Mouse (Mus musculus): Measurements from ENCODE around the gene Zc2hc1b. TPM values are rescaled to one million over a fixed set of nuclear protein-coding genes. Genes with fewer than 3 reads are reported as not detected.
A peak's percentile ranks its signal among the peaks of the same experiment; 100 is the strongest.

The Zc2hc1b gene
- total and polyA plus RNA-seq, 2 experiments from 2014 or later: not detected

DNA sequence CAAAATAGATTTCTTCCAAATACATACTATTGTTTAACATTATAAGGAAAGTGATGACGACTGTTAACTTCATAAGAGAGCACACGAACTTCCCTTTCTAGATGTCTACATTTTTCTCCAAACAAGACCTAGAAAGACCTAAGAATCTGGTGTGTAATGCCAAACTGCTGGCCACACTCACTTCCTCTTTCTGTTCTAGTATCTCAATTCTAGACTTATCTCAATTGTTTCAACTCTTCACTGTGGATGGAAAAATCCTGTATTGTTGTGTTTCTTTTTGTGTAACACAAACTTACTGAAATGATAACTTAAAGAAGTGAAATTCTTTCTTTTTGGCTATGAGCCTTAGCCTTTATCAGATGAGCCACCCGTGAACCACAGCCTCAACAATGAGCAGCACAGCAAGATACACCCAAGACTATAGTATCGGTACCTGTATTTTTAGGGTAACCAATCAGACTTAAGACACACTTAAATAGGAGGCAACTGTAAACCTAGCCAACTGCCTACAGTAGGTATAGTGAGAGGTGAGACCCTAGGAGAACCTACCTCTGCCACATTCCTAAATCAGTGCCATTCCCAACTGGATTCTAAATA lies 6.4 kb upstream of the Zc2hc1b start:
- H3K27me3 ChIP-seq (ENCODE audit: insufficient read depth, low read length): no peaks in the 10 kb centered on the region
- 92% methylated on average over 4 of the region's 4 CpGs for WGBS
- H3K9me3 ChIP-seq (ENCODE audit: low read length): no peaks in the 10 kb centered on the region
- H3K4me1 ChIP-seq (ENCODE audit: insufficient read depth, low read length): no peaks in the 10 kb centered on the region
- no peak for DNase-seq (ENCODE audit: low spot score)
- H3K9ac ChIP-seq (replicated peaks; ENCODE audit: low read length, poor library complexity, severe bottlenecking): no peak overlapping the region
- peaks cover 38% of the 10 kb centered on the region for H3K36me3 ChIP-seq (ENCODE audit: insufficient read depth, low read length)
- H3K4me2 ChIP-seq (ENCODE audit: low read depth, low read length, poor library complexity, severe bottlenecking): no peak overlapping the region
- ATAC-seq (ENCODE audit: low FRiP score): no peak
- TF ChIP-seq CTCF (IDR thresholded peaks at IDR 0.05): no peak
- no peak overlapping the region for H3K27ac ChIP-seq (ENCODE audit: low read depth, low read length)
- no peak overlapping the region for H3K4me3 ChIP-seq (ENCODE audit: low read depth, low read length)

DNA sequence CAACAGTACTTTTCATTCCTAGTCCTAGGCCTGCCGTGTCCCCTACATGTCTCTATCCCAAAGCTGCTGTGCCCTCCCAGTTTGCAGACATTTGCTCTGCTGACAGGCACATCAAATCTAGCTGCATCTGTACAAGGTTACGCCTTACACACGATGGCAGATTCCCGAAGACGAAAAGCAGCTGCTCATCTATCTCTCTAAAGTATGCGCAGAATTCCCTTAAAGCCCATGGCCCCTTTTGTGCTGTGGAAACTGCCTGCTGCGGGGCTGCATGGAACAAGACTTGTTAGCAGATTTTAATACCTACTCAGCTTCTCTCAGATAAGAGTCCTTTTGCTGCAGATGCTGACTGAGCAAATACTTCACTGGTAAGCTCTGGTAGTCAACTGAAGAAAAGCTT lies 2.4 kb upstream of the Zc2hc1b start:
- H3K9ac ChIP-seq (replicated peaks; ENCODE audit: low read length, poor library complexity, severe bottlenecking): no peak overlapping the region
- H3K36me3 ChIP-seq (ENCODE audit: insufficient read depth, low read length): peaks cover 36% of the 10 kb centered on the region
- DNase-seq (ENCODE audit: low spot score): no peak
- 81% methylated on average over 7 of the region's 7 CpGs for WGBS
- no peak overlapping the region for H3K27ac ChIP-seq (ENCODE audit: low read depth, low read length)
- no peak overlapping the region for H3K4me2 ChIP-seq (ENCODE audit: low read depth, low read length, poor library complexity, severe bottlenecking)
- TF ChIP-seq CTCF (IDR thresholded peaks at IDR 0.05): no peak
- no peak for ATAC-seq (ENCODE audit: low FRiP score)
- no peak overlapping the region for H3K4me3 ChIP-seq (ENCODE audit: low read depth, low read length)
- H3K4me1 ChIP-seq (ENCODE audit: insufficient read depth, low read length): no peaks in the 10 kb centered on the region
- H3K27me3 ChIP-seq (ENCODE audit: insufficient read depth, low read length): no peaks in the 10 kb centered on the region
- H3K9me3 ChIP-seq (ENCODE audit: low read length): no peaks in the 10 kb centered on the region

DNA sequence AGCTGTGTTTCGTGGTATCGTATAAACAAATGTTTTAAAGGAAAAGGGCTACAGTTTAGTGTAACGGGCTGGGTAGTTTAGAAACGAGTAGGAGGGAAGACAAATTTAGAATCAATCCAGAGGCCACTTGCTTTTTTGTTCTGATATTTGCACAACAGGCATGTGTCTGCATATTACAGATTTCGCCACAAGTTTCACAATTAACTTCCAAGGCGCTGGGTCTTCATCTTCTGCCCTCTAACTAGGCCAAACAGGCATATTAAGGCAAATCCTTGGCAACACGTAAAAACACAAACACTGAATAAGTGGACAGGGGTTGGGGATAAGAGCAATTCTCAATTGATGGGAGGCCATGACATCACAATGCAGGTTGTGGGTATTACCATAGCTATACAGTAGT lies 2.0 kb downstream of the Zc2hc1b start:
- no peak overlapping the region for H3K27ac ChIP-seq (ENCODE audit: low read depth, low read length)
- ATAC-seq (ENCODE audit: low FRiP score) (no peak), DNase-seq (ENCODE audit: low spot score) (no peak)
- H3K4me1 ChIP-seq (ENCODE audit: insufficient read depth, low read length): 0 out of 2 replicates have a peak, but pooled peaks cover 1% of the 10 kb centered on the region
- H3K27me3 ChIP-seq (ENCODE audit: insufficient read depth, low read length): no peaks in the 10 kb centered on the region
- peaks cover 22% of the 10 kb centered on the region; the same call in 1 of the 2 replicates for H3K36me3 ChIP-seq (ENCODE audit: insufficient read depth, low read length)
- no peak overlapping the region for H3K4me3 ChIP-seq (ENCODE audit: low read depth, low read length)
- 96% methylated on average over 7 of the region's 7 CpGs for WGBS
- TF ChIP-seq CTCF (IDR thresholded peaks at IDR 0.05): no peak
- H3K4me2 ChIP-seq (ENCODE audit: low read depth, low read length, poor library complexity, severe bottlenecking): no peak overlapping the region
- H3K9me3 ChIP-seq (ENCODE audit: low read length): no peaks in the 10 kb centered on the region
- no peak overlapping the region for H3K9ac ChIP-seq (replicated peaks; ENCODE audit: low read length, poor library complexity, severe bottlenecking)

DNA sequence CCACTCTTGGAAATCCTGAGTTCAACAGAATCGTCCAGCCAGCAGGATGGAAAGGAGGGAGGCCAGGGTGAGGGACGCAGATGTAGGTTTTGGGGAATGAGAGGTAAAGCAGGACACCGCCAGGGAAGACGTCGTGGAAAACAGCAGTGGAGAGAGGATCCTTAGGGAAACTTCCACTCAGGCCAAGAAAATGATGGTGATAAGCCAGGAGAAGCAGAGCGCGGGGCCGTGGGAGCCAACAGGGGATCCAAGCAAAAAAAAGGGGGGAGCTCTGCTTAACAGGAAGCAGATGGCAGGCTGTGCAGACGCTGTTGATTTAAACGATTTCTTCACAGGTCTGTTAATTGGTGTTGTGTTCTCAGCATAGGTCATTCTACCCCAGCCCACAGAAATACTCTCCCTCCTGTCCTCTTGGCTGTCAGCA lies 5.0 kb downstream of the Zc2hc1b start:
- no peak overlapping the region for H3K27ac ChIP-seq (ENCODE audit: low read depth, low read length)
- no peaks in the 10 kb centered on the region for H3K9me3 ChIP-seq (ENCODE audit: low read length)
- DNase-seq (ENCODE audit: low spot score): peak; percentile 27
- no peak for TF ChIP-seq CTCF (IDR thresholded peaks at IDR 0.05)
- no peak overlapping the region for H3K9ac ChIP-seq (replicated peaks; ENCODE audit: low read length, poor library complexity, severe bottlenecking)
- no peak; the same call in 1 of the 2 replicates for ATAC-seq (ENCODE audit: low FRiP score)
- H3K36me3 ChIP-seq (ENCODE audit: insufficient read depth, low read length): peaks cover 5% of the 10 kb centered on the region; the same call in 1 of the 2 replicates
- 65% methylated on average over 10 of the region's 10 CpGs for WGBS
- 0 out of 2 replicates have a peak, but pooled peaks cover 2% of the 10 kb centered on the region for H3K4me1 ChIP-seq (ENCODE audit: insufficient read depth, low read length)
- H3K4me3 ChIP-seq (ENCODE audit: low read depth, low read length): no peak overlapping the region
- H3K27me3 ChIP-seq (ENCODE audit: insufficient read depth, low read length): no peaks in the 10 kb centered on the region
- no peak overlapping the region for H3K4me2 ChIP-seq (ENCODE audit: low read depth, low read length, poor library complexity, severe bottlenecking)

DNA sequence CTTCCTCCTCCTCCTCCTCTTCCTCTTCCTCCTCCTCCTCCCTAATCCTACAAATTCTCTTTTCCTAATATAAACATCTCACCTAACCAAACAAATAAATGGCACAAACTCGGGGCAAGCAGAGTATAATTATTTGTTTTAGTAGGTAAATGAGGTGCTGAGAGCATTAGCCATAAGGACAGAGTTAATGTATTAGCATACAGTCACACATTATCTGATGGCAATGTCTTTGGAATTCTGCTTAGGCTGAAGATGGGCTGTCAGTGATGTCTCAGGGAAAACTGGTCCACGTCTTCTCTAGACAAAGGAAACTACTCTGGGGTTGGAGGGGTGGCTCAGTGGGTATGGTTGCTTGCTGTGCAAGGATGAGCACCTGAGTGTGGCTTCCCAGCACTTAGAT lies 6.4 kb downstream of the Zc2hc1b start:
- DNase-seq (ENCODE audit: low spot score): no peak
- WGBS: 70% methylated on average over 2 of the region's 2 CpGs
- no peaks in the 10 kb centered on the region for H3K27me3 ChIP-seq (ENCODE audit: insufficient read depth, low read length)
- ATAC-seq (ENCODE audit: low FRiP score): no peak
- H3K4me1 ChIP-seq (ENCODE audit: insufficient read depth, low read length): 0 out of 2 replicates have a peak, but pooled peaks cover 2% of the 10 kb centered on the region
- H3K27ac ChIP-seq (ENCODE audit: low read depth, low read length): no peak overlapping the region
- no peak overlapping the region for H3K4me3 ChIP-seq (ENCODE audit: low read depth, low read length)
- no peaks in the 10 kb centered on the region for H3K36me3 ChIP-seq (ENCODE audit: insufficient read depth, low read length)
- no peaks in the 10 kb centered on the region for H3K9me3 ChIP-seq (ENCODE audit: low read length)
- TF ChIP-seq CTCF (IDR thresholded peaks at IDR 0.05): no peak
- no peak overlapping the region for H3K4me2 ChIP-seq (ENCODE audit: low read depth, low read length, poor library complexity, severe bottlenecking)
- H3K9ac ChIP-seq (replicated peaks; ENCODE audit: low read length, poor library complexity, severe bottlenecking): no peak overlapping the region

DNA sequence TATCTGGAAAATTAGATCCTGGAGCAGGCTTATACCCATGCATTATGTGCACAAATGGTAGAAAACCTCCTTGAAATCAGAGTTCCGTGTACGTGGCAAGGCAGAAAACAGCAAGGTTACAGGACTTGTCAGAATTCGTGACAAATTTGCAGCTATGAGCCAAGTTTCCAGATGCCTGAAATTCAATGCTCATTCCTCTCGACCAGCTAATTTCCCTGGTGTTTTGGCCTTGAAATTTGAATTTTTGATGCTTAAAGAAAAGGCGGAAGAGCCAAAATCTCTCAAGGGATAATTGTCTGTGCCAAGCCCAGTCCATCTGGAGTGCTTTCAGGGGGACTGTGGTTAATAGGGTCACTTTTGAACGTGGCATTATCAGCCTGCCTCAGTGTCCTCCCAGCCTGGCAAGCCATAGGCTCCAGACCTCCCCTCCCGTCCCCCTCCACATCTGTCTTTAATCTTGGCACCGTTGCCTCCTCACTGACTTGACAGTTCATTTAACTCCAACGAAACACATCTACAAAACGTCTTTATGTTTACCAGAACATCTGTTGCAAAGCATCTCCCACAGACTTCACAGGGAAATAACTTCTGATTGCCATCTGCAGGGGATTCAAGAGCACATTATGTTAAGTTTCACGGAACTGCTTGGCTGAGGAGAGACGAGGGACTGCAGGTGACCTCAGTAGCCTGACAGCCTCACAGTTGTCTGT lies 6.9 kb downstream of the Zc2hc1b start:
- DNase-seq (ENCODE audit: low spot score): peak; percentile 85
- no peak overlapping the region for H3K9ac ChIP-seq (replicated peaks; ENCODE audit: low read length, poor library complexity, severe bottlenecking)
- TF ChIP-seq CTCF (IDR thresholded peaks at IDR 0.05): no peak
- H3K4me2 ChIP-seq (ENCODE audit: low read depth, low read length, poor library complexity, severe bottlenecking): no peak overlapping the region
- no peak overlapping the region for H3K27ac ChIP-seq (ENCODE audit: low read depth, low read length)
- H3K27me3 ChIP-seq (ENCODE audit: insufficient read depth, low read length): no peaks in the 10 kb centered on the region
- H3K4me3 ChIP-seq (ENCODE audit: low read depth, low read length): no peak overlapping the region
- WGBS: 30% methylated on average over 12 of the region's 12 CpGs
- no peak for ATAC-seq (ENCODE audit: low FRiP score)
- no peaks in the 10 kb centered on the region for H3K9me3 ChIP-seq (ENCODE audit: low read length)
- no peaks in the 10 kb centered on the region for H3K36me3 ChIP-seq (ENCODE audit: insufficient read depth, low read length)
- H3K4me1 ChIP-seq (ENCODE audit: insufficient read depth, low read length): 0 out of 2 replicates have a peak, but pooled peaks cover 2% of the 10 kb centered on the region

Data from midbrain, postnatal 0 days (tissue).